Mouse (Mus musculus): ENCODE measurements around the gene Prr14. TPM values are rescaled to one million over a fixed set of nuclear protein-coding genes. Genes with fewer than 3 reads are reported as not detected.
A peak's percentile ranks its signal among the peaks of the same experiment; 100 is the strongest.
"Not testable (repeated sequence)": the region's sequence is repeated elsewhere in the genome, so short reads cannot be mapped to it uniquely, and the experiment has no call there.

Prr14 gene
- total RNA-seq (2021), result 10 to 100 TPM; 35.4 to 35.6 TPM

DNA sequence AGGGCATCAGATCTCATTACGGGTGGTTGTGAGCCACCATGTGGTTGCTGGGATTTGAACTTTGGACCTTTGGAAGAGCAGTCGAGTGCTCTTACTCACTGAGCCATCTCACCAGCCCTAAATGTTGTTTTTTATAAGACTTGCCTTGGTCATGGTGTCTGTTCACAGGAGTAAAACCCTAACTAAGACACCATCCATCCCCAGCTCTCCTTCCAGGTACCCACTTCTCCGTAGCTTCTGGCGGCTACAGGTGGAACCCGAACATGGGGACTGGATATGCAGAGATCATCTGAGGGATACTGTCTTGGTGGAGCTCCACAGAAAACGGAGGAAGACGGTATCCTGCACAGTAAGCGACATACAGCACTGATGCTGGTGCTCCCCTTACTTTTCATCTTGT is at the start of gene Prr14:
Gene Prr14, plus strand, starts transcription at position 301 of the 400 bp plus-strand sequence.
- DNase-seq; intact Hi-C loops (cut with DNase I): not testable (repeated sequence)

DNA sequence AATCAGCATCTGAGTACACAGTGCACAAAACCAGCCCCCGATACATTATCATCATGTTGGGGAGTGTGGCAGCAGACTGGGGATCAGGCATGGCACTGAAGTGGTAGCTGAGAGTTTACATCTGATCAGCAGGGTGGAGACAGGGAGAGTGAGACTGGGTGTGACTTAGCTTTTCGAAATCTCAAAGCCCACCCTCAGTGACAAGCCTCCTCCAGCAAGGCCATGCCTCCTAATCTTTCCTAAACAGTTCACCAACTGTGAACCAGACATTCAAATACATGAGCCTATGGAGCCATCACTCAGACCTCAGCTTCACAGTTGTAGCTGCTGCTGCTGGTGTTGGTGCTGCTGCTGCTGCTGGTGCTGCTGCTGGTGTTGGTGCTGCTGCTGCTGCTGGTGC is 48.0 kb upstream of the Prr14 start:
- intact Hi-C loops (cut with DNase I), result no loop called here

GRCm38 (mm10) chr7:127421388-127422191 is 37.8 kb upstream of the Prr14 start, which contains the start of gene Zfp688:
Zfp688 (minus strand) TSS chr7:127422068.
- intact Hi-C loops (cut with DNase I), result no loop called here
- peak; percentile 92 for DNase-seq

More for the DNA sequence above, 48.0 kb upstream of the Prr14 start:
- no peak for DNase-seq

DNA sequence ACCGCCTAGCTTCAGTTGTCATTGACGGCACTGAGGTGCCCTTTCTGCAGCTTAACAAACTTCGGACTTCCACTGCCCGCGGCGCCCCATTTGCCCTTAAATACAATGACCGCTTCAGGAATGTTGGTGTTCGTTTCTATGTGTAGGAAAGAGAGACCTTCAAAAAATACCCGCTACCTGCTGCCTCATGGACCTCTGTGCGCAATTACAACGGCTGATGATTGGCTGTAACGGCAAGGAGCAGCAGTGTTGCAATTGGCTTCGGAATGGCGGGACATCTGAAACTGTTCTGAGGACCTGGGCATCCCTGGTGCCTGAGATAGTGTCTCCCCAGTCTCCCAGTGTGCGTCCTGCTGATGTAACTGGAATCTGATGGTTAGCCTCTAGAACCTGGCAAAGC is 37.2 kb upstream of the Prr14 start:
- intact Hi-C loops (cut with DNase I), result no loop called here
- DNase-seq, result peak; percentile 14

GRCm38 (mm10) chr7:127425291-127425690 is 34.1 kb upstream of the Prr14 start:
- no peak for DNase-seq
- intact Hi-C loops (cut with DNase I), result no loop called here

DNA sequence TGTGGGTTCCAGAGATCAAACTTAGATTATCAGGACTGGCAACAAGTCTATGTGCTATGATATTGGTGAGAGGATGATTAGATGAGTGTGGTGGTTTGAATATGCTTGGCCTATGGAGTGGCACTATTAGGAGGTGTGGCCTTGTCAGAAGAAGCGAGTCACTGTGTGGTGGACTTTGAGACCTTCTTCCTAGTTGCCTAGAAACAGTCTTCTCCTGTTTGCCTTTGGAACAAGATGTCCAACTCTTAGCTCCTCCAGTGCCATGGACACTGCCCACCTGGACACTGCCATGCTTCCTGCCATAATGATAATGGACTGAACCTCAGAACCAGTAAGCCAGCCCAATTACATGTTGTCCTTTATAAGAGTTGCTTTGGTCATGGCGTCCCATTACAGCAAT is 33.5 kb upstream of the Prr14 start:
- intact Hi-C loops (cut with DNase I), result no loop called here
- no peak for DNase-seq

DNA sequence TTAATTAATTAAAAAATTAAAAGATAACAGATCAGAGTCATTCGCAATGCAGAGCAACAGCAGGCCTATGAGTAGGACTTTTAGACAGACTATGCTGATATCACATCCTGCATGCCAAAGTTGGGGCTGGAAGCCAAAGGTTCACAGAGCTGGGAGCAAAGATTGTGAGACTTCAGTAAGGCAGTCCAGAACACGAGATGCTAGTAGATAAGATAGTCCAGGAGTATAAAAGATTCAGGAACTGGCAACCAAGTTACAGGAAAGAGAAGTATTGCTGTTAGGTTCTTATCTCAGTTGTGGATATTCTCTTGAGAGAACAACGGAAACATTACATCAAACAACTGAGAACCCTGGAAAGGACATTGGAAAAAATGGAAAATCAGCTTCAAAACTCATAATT is 33.1 kb upstream of the Prr14 start:
- no peak for DNase-seq
- intact Hi-C loops (cut with DNase I), result no loop called here

DNA sequence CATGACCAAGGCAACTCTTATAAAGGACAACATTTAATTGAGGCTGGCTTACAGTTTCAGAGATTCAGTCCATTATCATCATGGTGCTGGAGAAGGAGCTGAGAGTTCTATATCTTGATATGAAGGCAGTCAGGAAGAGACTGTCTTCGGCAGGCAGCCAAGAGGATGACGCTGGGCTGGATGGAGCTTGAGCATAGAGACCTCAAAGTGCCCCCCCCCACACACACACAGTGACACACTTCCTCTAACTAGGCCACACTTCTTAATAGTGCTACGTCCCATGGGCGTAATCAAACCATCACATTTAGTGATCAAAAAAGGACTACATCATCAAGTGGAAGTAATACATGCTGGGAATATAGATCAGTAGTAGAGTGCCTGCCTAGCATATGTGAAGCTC is 24.2 kb upstream of the Prr14 start:
- intact Hi-C loops (cut with DNase I), result no loop called here
- DNase-seq, result no peak

DNA sequence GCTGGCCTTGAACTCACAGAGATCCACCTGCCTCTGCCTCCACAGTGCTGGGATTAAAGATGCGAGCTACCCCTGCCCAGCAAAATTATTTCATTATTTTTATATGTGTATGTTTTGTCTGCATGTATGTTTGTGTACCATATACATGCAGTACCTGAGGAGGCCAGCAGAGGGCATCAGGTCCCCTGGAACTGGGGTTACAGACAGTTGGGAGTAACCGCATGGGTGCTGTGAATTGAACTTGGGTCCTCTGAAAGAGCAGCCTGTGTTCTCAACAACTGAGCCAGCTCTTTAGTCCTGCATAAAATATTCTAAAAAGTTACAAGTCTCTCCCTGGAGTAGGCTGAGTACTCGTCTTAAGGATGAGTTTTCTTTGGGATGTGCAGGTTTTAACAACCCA is 21.7 kb upstream of the Prr14 start:
- intact Hi-C loops (cut with DNase I), result no loop called here
- no peak for DNase-seq

DNA sequence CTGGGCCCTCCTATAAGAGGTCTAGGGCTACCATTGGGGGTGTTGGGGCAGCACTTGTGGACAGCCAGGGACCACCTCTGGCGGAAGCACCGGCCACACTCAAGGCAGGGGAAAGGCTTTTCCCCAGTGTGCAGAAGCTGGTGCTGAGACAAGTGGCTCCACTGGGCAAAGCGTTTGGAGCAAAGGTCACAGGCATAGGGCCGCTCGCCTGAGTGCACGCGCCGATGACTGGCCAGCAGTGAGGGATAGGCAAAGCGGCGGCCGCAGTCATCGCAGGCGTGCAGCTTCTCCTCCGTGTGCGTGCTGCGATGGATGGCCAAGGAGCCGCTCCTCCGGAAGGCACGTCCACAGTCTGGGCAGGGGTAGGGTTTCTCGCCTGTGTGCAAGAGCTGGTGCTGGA is 15.4 kb upstream of the Prr14 start:
- intact Hi-C loops (cut with DNase I), result no loop called here
- DNase-seq, result no peak

GRCm38 (mm10) chr7:127448521-127449300 is 10.7 kb upstream of the Prr14 start, which contains the start of gene Zfp689:
Zfp689 (minus strand) TSS chr7:127449158.
- intact Hi-C loops (cut with DNase I), result no loop called here
- DNase-seq, result peak; percentile 93

DNA sequence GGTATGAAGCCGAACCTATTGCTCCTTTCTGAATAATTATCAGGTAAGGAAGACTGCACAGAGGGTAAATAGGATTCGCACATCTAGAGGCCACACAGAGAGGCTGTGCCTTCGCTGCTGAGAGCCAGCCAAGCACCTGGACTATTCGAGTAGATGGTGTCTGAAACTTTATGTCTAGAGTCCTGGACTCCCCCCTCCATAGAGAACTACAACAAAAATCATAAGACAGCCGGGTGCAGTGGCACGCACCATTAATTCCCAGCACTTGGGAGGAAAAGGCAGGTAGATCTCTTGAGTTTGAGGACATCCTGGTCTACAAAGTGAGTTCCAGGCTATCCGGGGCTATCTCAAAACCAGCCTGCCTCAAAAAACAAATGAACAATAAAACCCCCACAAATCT is 9.4 kb upstream of the Prr14 start:
- intact Hi-C loops (cut with DNase I), result no loop called here
- DNase-seq, result no peak

DNA sequence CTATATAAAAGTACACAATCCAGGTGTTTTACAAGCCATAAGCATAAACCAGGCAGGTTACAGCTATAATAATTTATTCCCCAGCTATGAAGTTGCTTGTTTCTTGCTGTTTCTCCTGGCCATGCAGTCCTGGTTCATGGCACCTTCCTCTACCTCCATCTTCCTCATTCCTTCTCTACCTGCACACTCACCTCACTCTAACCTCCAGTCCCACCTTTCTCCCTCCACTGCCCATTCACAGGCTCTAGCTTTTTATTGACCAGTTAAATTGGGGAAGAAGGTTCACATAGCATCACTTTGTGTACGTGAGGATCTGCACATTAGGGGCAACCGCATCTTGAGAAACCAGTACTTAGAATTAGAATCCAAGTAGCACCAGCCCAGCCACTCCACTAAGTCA is 6.4 kb upstream of the Prr14 start:
- intact Hi-C loops (cut with DNase I), result no loop called here
- no peak for DNase-seq

GRCm38 (mm10) chr7:127454905-127455304 is 4.5 kb upstream of the Prr14 start:
- no peak for DNase-seq
- intact Hi-C loops (cut with DNase I), result no loop called here

DNA sequence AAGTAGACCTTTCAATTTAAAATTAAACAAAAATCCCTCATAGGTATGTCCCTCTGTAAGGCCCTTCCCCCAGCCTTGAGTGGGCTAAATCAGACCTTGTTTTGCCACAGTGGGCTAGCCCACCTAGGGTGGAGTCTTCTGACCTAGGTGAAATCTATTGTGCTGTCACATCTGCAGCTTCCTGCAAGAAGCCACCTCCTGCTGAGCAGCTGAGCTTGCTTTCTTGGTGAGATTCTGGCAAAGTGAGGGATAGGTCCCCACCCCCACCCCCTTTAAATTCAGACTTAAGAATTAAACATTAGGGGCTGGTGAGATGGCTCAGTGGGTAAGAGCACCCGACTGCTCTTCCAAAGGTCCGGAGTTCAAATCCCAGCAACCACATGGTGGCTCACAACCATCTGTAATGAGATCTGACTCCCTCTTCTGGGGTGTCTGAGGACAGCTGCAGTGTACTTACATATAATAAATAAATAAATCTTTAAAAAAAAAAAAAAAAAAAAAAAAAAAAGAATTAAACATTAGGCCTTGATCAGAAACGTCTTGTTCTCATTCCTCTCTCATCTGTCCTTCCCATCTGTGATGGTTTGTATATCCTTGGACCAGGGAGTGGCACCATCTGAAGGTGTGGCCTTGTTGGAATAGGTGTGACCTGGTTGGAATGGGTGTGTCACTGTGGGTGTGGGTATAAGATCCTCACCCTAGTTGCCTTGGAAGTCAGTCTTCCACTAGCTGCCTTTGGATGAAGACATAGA is 864 bp upstream of the Prr14 start:
- DNase-seq, result not testable (repeated sequence)

DNA sequence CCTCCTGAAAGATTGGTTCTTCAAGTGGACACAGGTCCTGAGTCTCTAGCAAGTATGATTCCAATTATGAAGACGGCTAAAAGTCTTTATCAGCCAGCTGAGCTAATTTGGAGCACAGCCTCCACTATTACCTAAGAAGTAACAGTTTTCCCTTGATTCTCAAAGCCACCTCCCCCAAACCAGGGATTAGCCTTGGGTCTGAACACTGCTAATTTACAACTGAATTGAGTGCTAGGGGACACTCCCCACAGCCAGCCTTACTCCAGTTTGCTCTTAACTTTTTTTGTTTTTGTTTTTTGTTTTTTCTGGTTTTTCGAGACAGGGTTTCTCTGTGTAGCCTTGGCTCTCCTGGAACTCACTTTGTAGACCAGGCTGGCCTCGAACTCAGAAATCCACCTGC is 5.8 kb downstream of the Prr14 start:
- DNase-seq, result no peak
- intact Hi-C loops (cut with DNase I), result no loop called here

More for the DNA sequence above, 864 bp upstream of the Prr14 start:
- intact Hi-C loops (cut with DNase I), result not testable (repeated sequence)

DNA sequence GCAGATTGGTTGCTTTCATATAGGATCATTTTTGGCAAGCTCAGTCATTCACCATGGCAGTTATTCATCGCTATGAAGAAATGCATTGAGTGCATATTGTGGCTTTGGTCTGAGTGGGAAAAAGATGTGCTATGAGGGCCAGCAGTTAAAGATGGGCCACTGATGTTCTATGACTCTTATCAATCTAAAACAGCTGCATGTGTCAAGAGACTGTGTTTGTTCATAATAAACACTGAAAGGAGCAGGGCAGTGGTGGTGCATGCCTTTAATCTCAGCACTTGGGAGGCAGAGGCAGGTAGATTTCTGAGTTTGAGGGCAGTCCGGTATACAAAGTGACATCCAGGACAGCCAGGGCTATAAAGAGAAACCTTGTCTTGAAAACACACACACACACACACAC is 6.3 kb downstream of the Prr14 start:
- intact Hi-C loops (cut with DNase I); DNase-seq: not testable (repeated sequence)

DNA sequence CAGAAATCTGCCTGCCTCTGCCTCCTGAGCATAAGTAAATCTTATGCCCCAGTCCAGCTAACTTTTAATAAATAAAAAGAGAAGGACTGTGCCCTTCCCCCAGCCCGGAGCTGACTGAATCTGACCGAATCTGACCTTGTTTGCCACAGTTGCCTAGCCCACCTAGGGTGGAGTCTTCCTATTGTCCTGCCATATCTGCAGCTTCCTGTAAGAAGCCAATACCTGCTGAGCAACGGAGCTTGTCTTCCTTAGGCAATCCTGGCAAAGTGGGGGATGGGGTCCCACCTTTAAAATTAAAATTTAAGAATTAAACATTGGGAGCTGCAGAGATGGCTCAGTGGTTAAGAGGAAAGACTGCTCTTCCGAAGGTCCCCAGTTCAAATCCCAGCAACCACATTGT is 7.2 kb downstream of the Prr14 start:
- DNase-seq, result no peak
- intact Hi-C loops (cut with DNase I), result no loop called here

DNA sequence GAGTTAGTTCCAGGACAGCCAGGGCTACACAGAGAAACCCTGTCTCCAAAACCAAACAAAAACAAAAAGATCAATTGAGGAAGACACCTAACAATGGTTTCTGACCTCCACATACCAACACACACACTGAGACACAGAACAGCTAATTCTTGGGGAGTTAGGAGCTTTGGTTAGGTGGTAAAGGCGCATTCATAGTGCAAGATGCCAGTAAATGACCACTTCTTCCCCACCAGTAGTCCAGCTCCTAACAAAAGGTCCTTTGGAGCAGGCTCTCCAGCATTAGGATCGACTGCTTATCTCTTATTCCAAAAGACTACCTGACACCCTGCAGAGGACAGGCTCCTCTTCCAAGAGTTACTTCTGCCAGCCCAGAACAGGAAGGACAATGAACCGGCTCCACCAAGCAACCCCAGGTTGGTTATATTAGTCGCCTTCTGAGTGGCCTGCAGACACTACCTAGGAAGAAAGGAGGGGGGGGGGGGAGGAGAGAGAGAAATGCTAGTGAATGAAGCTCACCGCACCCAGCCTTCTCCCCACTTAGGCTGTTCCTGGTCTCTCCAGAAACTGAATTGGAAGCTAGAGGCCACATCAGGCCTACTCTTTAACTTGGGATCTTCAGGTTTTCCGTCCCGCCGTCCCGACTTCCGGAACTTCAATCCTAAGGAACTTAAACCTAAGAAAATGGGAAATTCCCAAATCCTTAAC is 10.8 kb downstream of the Prr14 start:
- DNase-seq, result no peak
- intact Hi-C loops (cut with DNase I), result loop anchor here (10.0 kb wide), 1 partner anchor 105 kb away; no protein-coding TSS in a partner anchor
